Mouse (Mus musculus): ENCODE measurements at regions not wholly inside any gene's neighbourhood (a gene's known extent, or its start where the extent isn't known, plus 50 kb on each side); places are given as distances from the start of the nearest gene placed in this dataset.

DNA sequence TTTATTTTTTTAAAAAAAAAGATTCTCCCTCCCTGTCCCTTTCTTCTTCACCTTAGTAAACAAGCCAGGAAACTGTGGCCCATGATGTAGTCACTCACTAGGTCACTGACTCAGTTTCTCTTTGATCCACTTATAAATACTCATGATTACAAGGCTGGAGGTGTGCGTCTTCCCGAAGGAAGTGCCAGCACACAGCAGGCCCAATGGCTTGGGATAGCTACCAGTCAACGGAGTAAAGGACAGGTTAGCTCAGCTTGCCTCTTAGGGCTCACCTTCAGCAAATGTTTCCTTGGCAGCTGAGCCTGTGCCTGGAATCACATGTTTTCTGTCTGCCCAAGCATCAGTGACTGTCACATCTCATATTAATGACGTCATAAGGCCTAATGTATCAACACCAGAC lies 230.8 kb upstream of the Npvf start:
- TF ChIP-seq ZKSCAN1 (IDR thresholded peaks at IDR 0.05; ENCODE audit: borderline replicate concordance, low read depth, low read length) (no peak), CHD2 (IDR thresholded peaks at IDR 0.05; ENCODE audit: low read length) (no peak), KAT2A (IDR thresholded peaks at IDR 0.05; ENCODE audit: insufficient replicate concordance, low read length) (no peak), SMC3 (IDR thresholded peaks at IDR 0.05; ENCODE audit: low read depth, low read length) (no peak), EP300 (IDR thresholded peaks at IDR 0.05; ENCODE audit: low read length) (no peak), ELF1 (IDR thresholded peaks at IDR 0.05; ENCODE audit: low read depth, low read length) (no peak)
- H3K9me3 ChIP-seq (replicated peaks; ENCODE audit: low read length), result no peaks in the 10 kb centered on the region
- no peaks in the 10 kb centered on the region for H3K36me3 ChIP-seq (replicated peaks in 1 of 2; ENCODE audit: control insufficient read depth in 1 of 2, insufficient read depth in 1 of 2, low read length in 1 of 2)
- in situ Hi-C loops (cut with MboI; ENCODE audit: low pct_ligation_motif_present, low pct_unique_long_range_greater_than_20kb, low sequenced_read_pairs) (no loop called here), dilution Hi-C loops (cut with MboI; ENCODE audit: extremely low pct_ligation_motif_present, extremely low pct_unique_long_range_greater_than_20kb, low sequenced_read_pairs) (no loop called here)
- no peak for DNase-seq (ENCODE audit: extremely low read depth)
- no peak overlapping the region for H3K9ac ChIP-seq (ENCODE audit: insufficient read depth, low read depth)
- H3K4me3 ChIP-seq (replicated peaks in 1 of 3; ENCODE audit: low read depth in 2 of 3, low read length in 2 of 3, poor library complexity in 1 of 3), result no peak overlapping the region
- H3K27ac ChIP-seq (ENCODE audit: insufficient read depth, low read depth), result no peak overlapping the region
- peaks cover 0 to 11% of the 10 kb centered on the region in 2 experiments; a peak in 2 of 4 replicates for H3K4me1 ChIP-seq (ENCODE audit: control insufficient read depth in 1 of 2, insufficient read depth in 2 of 2)
- no peaks in the 10 kb centered on the region for H3K79me2 ChIP-seq (replicated peaks; ENCODE audit: control insufficient read depth, extremely low read depth, insufficient read depth, poor library complexity, severe bottlenecking)
- no peaks in the 10 kb centered on the region for H3K27me3 ChIP-seq (replicated peaks)
- H3K4me2 ChIP-seq (ENCODE audit: insufficient read depth, low read depth, poor library complexity, severe bottlenecking), result no peak overlapping the region

DNA sequence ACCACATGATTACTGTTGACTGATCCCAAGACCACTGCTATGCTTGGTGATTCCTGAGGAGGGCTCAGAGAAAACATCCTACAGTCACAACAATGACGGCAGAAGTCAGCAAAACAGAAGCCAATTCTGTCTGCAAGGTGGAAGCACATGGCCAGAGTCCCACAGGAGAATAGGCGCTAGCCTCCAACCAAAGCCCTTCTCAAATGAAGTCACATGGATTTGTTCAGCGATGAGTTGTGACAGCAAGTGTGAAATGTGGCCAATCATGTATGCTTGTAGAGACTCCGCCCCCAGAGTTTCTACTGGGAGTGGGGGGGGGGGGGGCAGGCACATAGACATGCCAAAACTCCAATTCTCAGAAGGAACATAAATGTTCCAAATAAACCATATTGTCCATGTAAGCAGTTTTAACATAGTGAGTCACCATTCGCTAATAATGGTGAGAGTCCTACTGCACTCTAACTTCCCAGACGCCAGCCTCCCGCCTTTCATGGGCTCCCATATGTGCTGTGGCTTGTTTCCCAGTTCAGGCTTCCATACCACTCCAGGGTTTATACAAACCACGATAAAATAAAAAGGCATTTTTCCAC lies 231.6 kb upstream of the Npvf start:
- Histone ChIP-seq H3K9me3 (replicated peaks; ENCODE audit: low read length) (no peaks in the 10 kb centered on the region), H3K36me3 (replicated peaks in 1 of 2; ENCODE audit: control insufficient read depth in 1 of 2, insufficient read depth in 1 of 2, low read length in 1 of 2) (no peaks in the 10 kb centered on the region), H3K27ac (ENCODE audit: insufficient read depth, low read depth) (no peak overlapping the region; the same call in 1 of the 2 replicates), H3K79me2 (replicated peaks; ENCODE audit: control insufficient read depth, extremely low read depth, insufficient read depth, poor library complexity, severe bottlenecking) (no peaks in the 10 kb centered on the region), H3K4me3 (replicated peaks in 1 of 3; ENCODE audit: low read depth in 2 of 3, low read length in 2 of 3, poor library complexity in 1 of 3) (no peak overlapping the region), H3K9ac (ENCODE audit: insufficient read depth, low read depth) (no peak overlapping the region), H3K4me1 (ENCODE audit: control insufficient read depth in 1 of 2, insufficient read depth in 2 of 2) (peaks cover 0 to 11% of the 10 kb centered on the region in 2 experiments; a peak in 2 of 4 replicates), H3K27me3 (replicated peaks) (no peaks in the 10 kb centered on the region), H3K4me2 (ENCODE audit: insufficient read depth, low read depth, poor library complexity, severe bottlenecking) (no peak overlapping the region)
- in situ Hi-C loops (cut with MboI; ENCODE audit: low pct_ligation_motif_present, low pct_unique_long_range_greater_than_20kb, low sequenced_read_pairs) (no loop called here), dilution Hi-C loops (cut with MboI; ENCODE audit: extremely low pct_ligation_motif_present, extremely low pct_unique_long_range_greater_than_20kb, low sequenced_read_pairs) (no loop called here)
- DNase-seq (ENCODE audit: extremely low read depth), result no peak
- TF ChIP-seq GABPA (IDR thresholded peaks at IDR 0.05; ENCODE audit: insufficient replicate concordance, low read depth, low read length) (no peak), TCF12 (IDR thresholded peaks at IDR 0.05; ENCODE audit: low read depth, low read length) (no peak), CHD1 (IDR thresholded peaks at IDR 0.05; ENCODE audit: low read depth, low read length) (no peak), POLR2AphosphoS2 (IDR thresholded peaks at IDR 0.05; ENCODE audit: low read depth, low read length) (no peak), IRF4 (IDR thresholded peaks at IDR 0.05; ENCODE audit: low read depth, low read length) (no peak), UBTF (IDR thresholded peaks at IDR 0.05; ENCODE audit: low read depth, low read length) (no peak), CTCF (conservative IDR thresholded peaks at IDR 0.05 in 1 of 2, IDR thresholded peaks at IDR 0.05 in 1 of 2; ENCODE audit: low read depth in 2 of 2, low read length in 2 of 2) (no peak), ELF1 (IDR thresholded peaks at IDR 0.05; ENCODE audit: low read depth, low read length) (no peak), ZKSCAN1 (IDR thresholded peaks at IDR 0.05; ENCODE audit: borderline replicate concordance, low read depth, low read length) (no peak), ETS1 (conservative IDR thresholded peaks at IDR 0.05; ENCODE audit: low read depth, low read length) (no peak)
